Mouse (Mus musculus): ENCODE measurements around the gene Ccdc66. TPM values are rescaled to one million over a fixed set of nuclear protein-coding genes. Genes with fewer than 3 reads are reported as not detected.

Gene Ccdc66
- polyA plus RNA-seq, 1 experiment from 2014 or later = 13.2 TPM

Other genes starting within 250 kb of the Ccdc66 start
- 10.1 to 15.1 TPM (median 14.4 TPM) in 3 replicates for gene Fam208a, start 79.6 kb downstream of the Ccdc66 start, polyA plus RNA-seq (2018)
- not detected in 3 replicates for gene Erc2, start 114.0 kb upstream of the Ccdc66 start, polyA plus RNA-seq (2018)